Mouse (Mus musculus) central nervous system, embryonic 14 days (tissue): Measurements from ENCODE around the gene Ap1s1. TPM values are rescaled to one million over a fixed set of nuclear protein-coding genes. Genes with fewer than 3 reads are reported as not detected.

Source experiments
- polyA plus RNA-seq: library from polyadenylated mRNA; depleted of rRNA; stranded (reverse); fragments of >200 nt; gene quantifications from 2 replicates; pipeline ENCODE4 v1.2.3, GENCODE M21; 2012; rRNA removed

The Ap1s1 gene
- polyA plus RNA-seq: 178 and 202 TPM in 2 replicates

DNA sequence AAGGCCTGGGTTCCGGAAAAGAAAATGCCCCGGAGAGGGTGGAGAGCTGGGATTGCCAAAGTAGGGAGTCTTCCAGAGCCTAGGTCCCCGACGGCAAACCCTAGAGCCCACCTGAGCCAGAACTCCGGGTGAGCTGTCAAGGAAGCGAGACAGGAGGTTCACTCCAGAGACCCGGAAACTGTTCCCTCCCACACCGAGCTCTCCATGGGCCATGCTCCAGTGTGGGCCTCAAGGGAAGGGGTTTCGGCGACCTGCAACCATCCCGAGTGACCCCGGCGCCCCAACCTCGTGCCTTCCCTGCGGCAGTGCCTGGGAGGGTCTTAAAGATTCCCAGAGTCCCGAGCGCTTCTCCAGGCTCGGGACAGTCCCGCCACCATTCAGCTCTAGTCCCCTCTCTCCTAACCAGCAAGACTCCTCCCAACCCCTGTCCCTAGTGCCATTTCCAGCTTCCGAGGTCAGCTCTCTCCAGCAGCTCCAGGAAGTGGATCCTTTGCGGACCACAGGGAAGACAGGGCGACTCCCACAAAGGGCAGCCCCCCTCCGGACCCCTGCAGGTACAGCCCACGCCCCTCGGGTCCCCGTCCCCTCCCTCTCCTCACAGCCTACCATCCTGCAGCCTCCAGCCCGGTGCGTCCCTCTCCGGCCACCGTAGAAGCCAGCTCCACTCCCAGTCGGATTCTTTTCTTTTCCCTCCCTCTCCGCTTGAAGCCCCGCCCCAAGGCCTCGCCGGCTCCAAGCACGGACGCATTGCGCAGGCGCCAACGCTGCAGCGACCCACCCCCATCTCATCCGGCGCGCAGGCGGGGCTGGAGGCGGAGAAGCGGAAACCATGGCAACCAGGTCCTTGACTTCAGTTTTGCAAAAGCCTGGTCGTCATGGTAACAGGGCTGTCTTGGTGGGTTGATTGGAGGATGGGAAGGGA, at the start of gene Ap1s1:
Gene Ap1s1, minus strand, starts transcription at position 734 of the 922 bp plus-strand sequence.

DNA sequence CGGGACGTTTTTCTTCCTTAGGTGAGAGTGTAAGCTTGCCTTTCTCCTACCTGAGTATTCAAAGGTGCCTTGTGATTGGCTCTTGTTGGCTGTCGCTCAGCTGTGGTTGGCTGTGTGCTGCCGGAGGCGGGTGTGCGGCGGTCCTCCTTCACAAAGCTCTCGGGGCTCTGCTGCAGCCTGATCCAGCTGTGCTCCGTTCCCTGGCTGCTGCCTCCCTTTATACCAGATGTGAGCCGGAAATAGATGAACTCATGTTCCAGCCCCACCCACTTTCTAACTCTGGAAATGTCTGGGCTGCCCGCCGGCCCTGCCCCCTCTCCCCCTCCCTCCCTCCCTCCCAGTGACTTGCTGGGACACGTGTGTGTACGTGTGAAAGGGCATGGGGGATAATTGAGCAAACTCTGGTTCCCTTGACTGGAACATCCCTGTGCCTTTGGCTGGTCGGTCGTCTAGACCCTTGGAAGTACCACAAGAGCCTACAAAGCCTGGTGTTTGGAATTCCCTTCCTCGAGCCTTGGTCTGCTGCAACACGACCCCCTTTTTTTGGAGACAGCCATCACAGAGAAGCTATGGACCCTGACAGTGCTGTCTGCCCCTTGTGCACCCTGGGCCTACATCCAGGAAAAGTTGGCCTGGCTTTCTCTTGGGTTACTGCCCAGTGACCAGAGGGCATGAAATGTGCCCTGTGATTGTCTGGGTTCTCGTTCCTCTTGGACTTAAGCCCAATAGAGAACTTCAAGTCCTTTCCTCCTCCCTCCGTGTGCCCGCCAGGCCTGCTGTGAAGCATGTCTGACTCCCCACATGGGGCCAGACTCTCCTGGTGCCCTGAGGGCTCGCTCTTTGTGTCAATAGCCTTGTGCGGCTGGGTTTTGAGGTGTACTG, 26.4 kb upstream of the Ap1s1 start, which contains the start of gene Serpine1:
Gene Serpine1, minus strand, starts transcription at position 190 of the 882 bp plus-strand sequence.

DNA sequence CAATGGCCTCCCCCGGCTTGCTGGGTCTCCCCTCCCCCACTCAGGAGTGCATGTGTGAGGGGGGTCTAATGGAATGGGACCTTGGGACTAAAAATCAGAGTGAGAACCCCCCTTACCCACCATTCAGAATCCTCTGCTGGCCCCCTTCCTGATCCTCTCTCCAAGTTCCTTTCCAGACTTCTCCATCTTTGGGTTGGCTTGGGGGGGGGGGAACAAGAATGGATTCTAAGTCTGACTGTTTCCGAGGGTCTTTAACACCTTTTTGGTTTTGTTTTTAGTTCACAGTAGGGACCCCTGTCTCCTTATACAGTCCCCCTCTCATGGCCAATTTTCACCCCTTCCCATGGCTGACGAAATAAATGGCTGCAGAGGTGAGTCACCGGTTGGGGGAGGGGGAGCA, 19.8 kb downstream of the Ap1s1 start, which contains the start of gene Vgf:
Gene Vgf, plus strand, starts transcription at position 301 of the 400 bp plus-strand sequence.

DNA sequence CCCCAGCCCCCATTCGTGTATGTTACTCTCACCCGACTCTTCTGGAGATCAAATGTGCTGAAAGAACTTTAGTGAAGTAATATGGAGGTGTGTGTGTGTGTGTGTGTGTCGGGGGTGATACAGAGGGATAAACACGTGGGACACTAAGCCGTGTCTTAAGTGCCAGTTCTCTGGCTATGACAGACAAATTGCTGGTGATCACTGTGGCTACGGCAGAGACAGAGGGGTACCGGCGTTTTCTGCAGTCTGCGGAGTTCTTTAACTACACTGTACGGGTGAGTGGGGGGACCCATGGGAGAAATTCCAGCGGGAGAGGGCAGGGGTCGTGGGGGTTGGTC, 58.0 kb downstream of the Ap1s1 start, which contains the start of gene Znhit1:
Gene Znhit1, minus strand, starts transcription at position 88 of the 338 bp plus-strand sequence.

DNA sequence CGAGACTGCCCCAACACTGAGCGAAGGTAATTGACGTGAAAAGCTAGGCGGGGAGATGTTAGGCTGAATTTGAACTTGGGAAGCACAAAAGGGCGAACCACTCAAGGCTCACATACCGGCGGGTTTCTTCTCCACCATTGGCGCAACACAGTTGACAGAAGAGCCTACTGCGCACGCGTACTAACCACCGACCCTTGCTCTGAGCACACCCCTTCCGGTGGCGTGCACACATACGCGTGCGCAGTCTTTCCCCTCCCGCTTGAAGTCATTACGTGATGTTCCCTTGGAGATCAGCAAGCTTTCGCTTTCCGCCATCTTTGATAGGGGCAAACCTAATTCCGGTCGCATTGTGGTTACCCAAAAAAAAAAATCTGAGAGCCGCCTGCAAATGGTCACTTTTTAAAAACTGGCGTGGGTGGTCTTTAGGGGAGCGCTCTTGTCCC, 59.2 kb downstream of the Ap1s1 start, which contains the start of gene Plod3:
Gene Plod3, plus strand, starts transcription at position 325 of the 443 bp plus-strand sequence.

Other genes with a start within 250 kb of the Ap1s1 start
- 45.7 and 106 TPM in 2 replicates for gene Col26a1, start 162.9 kb downstream of the Ap1s1 start, polyA plus RNA-seq
- gene Ift22, start 138.0 kb downstream of the Ap1s1 start, polyA plus RNA-seq: 53.9 and 61.0 TPM in 2 replicates
- 367 and 368 TPM in 2 replicates for gene Fis1, start 92.9 kb downstream of the Ap1s1 start, polyA plus RNA-seq
- 0.60 and 0.66 TPM in 2 replicates for gene Cldn15, start 79.5 kb downstream of the Ap1s1 start, polyA plus RNA-seq
- 87.0 and 99.5 TPM in 2 replicates for gene Plod3, start 59.1 kb downstream of the Ap1s1 start, polyA plus RNA-seq
- 102 TPM in 2 replicates for gene Znhit1, start 58.1 kb downstream of the Ap1s1 start, polyA plus RNA-seq
- gene Vgf, start 19.7 kb downstream of the Ap1s1 start, polyA plus RNA-seq: 5.2 and 6.8 TPM in 2 replicates
- 2.2 and 3.3 TPM in 2 replicates for gene Serpine1, start 26.1 kb upstream of the Ap1s1 start, polyA plus RNA-seq
- gene Trim56, start 70.1 kb upstream of the Ap1s1 start, polyA plus RNA-seq: 1.8 TPM in 2 replicates
- gene Muc3, start 103.2 kb upstream of the Ap1s1 start, polyA plus RNA-seq: not detected in 2 replicates
- gene Muc3a, start 166.3 kb upstream of the Ap1s1 start, polyA plus RNA-seq: 0.80 and 1.2 TPM in 2 replicates
- 16.9 and 25.6 TPM in 2 replicates for gene Ache, start 241.4 kb upstream of the Ap1s1 start, polyA plus RNA-seq
- 10.2 and 11.9 TPM in 2 replicates for gene Ufsp1, start 248.5 kb upstream of the Ap1s1 start, polyA plus RNA-seq